Mouse (Mus musculus): ENCODE measurements around the gene Dgki.

The Dgki gene

GRCm38 (mm10) chr6:37297744-37298482 is 2.1 kb downstream of the Dgki start:
- no peak for DNase-seq (ENCODE audit: low read depth in 1 of 2, low spot score in 2 of 2)

GRCm38 (mm10) chr6:37292068-37292467 is 7.9 kb downstream of the Dgki start:
- DNase-seq (ENCODE audit: low read depth in 1 of 2, low spot score in 2 of 2) = no peak

- DNase-seq (ENCODE audit: low read depth in 1 of 2, low spot score in 2 of 2) = no peak
Observed at GRCm38 (mm10) chr6:37291171-37291570, 8.8 kb downstream of the Dgki start.

- no peak for DNase-seq (ENCODE audit: low read depth in 1 of 2, low spot score in 2 of 2)
Observed at GRCm38 (mm10) chr6:37290691-37291090, 9.3 kb downstream of the Dgki start.

- DNase-seq (ENCODE audit: low read depth in 1 of 2, low spot score in 2 of 2) = no peak
Observed at GRCm38 (mm10) chr6:37286134-37286533, 13.8 kb downstream of the Dgki start.

GRCm38 (mm10) chr6:37284879-37285278 is 15.1 kb downstream of the Dgki start:
- DNase-seq (ENCODE audit: low read depth in 1 of 2, low spot score in 2 of 2) = no peak

GRCm38 (mm10) chr6:37283336-37283735 is 16.6 kb downstream of the Dgki start:
- DNase-seq (ENCODE audit: low read depth in 1 of 2, low spot score in 2 of 2) = no peak

- DNase-seq (ENCODE audit: low read depth in 1 of 2, low spot score in 2 of 2) = no peak
Observed at GRCm38 (mm10) chr6:37282659-37283058, 17.3 kb downstream of the Dgki start.

GRCm38 (mm10) chr6:37276834-37277715 is 22.9 kb downstream of the Dgki start:
- no peak for DNase-seq (ENCODE audit: low read depth in 1 of 2, low spot score in 2 of 2)

- no peak for DNase-seq (ENCODE audit: low read depth in 1 of 2, low spot score in 2 of 2)
Observed at GRCm38 (mm10) chr6:37276181-37276580, 23.8 kb downstream of the Dgki start.

- no peak for DNase-seq (ENCODE audit: low read depth in 1 of 2, low spot score in 2 of 2)
Observed at GRCm38 (mm10) chr6:37270905-37271591, 28.9 kb downstream of the Dgki start.

GRCm38 (mm10) chr6:37268589-37268988 is 31.4 kb downstream of the Dgki start:
- no peak for DNase-seq (ENCODE audit: low read depth in 1 of 2, low spot score in 2 of 2)

- DNase-seq (ENCODE audit: low read depth in 1 of 2, low spot score in 2 of 2) = no peak
Observed at GRCm38 (mm10) chr6:37267952-37268351, 32.0 kb downstream of the Dgki start.

GRCm38 (mm10) chr6:37262486-37262885 is 37.5 kb downstream of the Dgki start:
- DNase-seq (ENCODE audit: low read depth in 1 of 2, low spot score in 2 of 2) = peak; percentile 21 to 33

- no peak for DNase-seq (ENCODE audit: low read depth in 1 of 2, low spot score in 2 of 2)
Observed at GRCm38 (mm10) chr6:37261236-37261852, 38.6 kb downstream of the Dgki start.

GRCm38 (mm10) chr6:37258662-37259061 is 41.3 kb downstream of the Dgki start:
- no peak for DNase-seq (ENCODE audit: low read depth in 1 of 2, low spot score in 2 of 2)

- no peak for DNase-seq (ENCODE audit: low read depth in 1 of 2, low spot score in 2 of 2)
Observed at GRCm38 (mm10) chr6:37254144-37254543, 45.8 kb downstream of the Dgki start.

GRCm38 (mm10) chr6:37252536-37252935 is 47.4 kb downstream of the Dgki start:
- DNase-seq (ENCODE audit: low read depth in 1 of 2, low spot score in 2 of 2) = no peak

GRCm38 (mm10) chr6:37250671-37251070 is 49.3 kb downstream of the Dgki start:
- DNase-seq (ENCODE audit: low read depth in 1 of 2, low spot score in 2 of 2) = no peak

- DNase-seq (ENCODE audit: low read depth in 1 of 2, low spot score in 2 of 2) = no peak
Observed at GRCm38 (mm10) chr6:37245757-37246156, 54.2 kb downstream of the Dgki start.

GRCm38 (mm10) chr6:37244074-37244473 is 55.9 kb downstream of the Dgki start:
- DNase-seq (ENCODE audit: low read depth in 1 of 2, low spot score in 2 of 2) = no peak
